Mouse (Mus musculus) stomach, embryonic 15.5 days (tissue): ENCODE measurements around the gene Taf8. TPM values are rescaled to one million over a fixed set of nuclear protein-coding genes. Genes with fewer than 3 reads are reported as not detected.

Experiments used
- ATAC-seq: fragments of 200-750 bp; cut with Nextera tagmentation; 2 replicates; pipeline ENCODE4 v1.8.0; 2017; ENCODE audit warnings: low read depth, moderate number of reproducible peaks, moderate TSS enrichment; ENCODE audit not compliant: insufficient read depth, low FRiP score
- H3K27ac ChIP-seq: fragments of 300-500 bp; sonication (generic); 2 replicates; pipeline ENCODE4 v1.5.1; 2015; ENCODE audit warnings: mild to moderate bottlenecking, inconsistent platforms
- H3K27me3 ChIP-seq: fragments of 300-500 bp; sonication (generic); replicated peaks from 2 replicates; pipeline ENCODE4 v1.6.1; 2015; ENCODE audit warnings: inconsistent platforms
- H3K36me3 ChIP-seq: fragments of 300-500 bp; sonication (generic); 2 replicates; pipeline ENCODE4 v1.6.1; 2015; ENCODE audit warnings: inconsistent platforms
- H3K4me1 ChIP-seq: fragments of 300-500 bp; sonication (generic); 2 replicates; pipeline ENCODE4 v1.6.1; 2015; ENCODE audit warnings: inconsistent platforms
- H3K4me2 ChIP-seq: fragments of 300-500 bp; sonication (generic); 2 replicates; pipeline ENCODE4 v1.6.1; 2015; ENCODE audit warnings: mild to moderate bottlenecking, inconsistent platforms
- H3K4me3 ChIP-seq: fragments of 300-500 bp; sonication (generic); replicated peaks from 2 replicates; pipeline ENCODE4 v1.5.1; 2015; ENCODE audit warnings: inconsistent platforms
- H3K9ac ChIP-seq: fragments of 300-500 bp; sonication (generic); 2 replicates; pipeline ENCODE4 v1.6.1; 2015; ENCODE audit warnings: inconsistent platforms
- H3K9me3 ChIP-seq: fragments of 300-500 bp; sonication (generic); 2 replicates; pipeline ENCODE4 v1.6.1; 2016; ENCODE audit warnings: inconsistent platforms
- WGBS: fragments of 180-500 bp; shearing (Covaris S2); methylation state at CpG from one replicate; pipeline ENCODE4 v1.1.7; 2015; 5-methylcytosine and 5-hydroxymethylcytosine counted together
- polyA plus RNA-seq: library from polyadenylated mRNA; unstranded; fragments of >200 nt; fragmentation: Nextera tagmentation; extraction: Ambion mirVana; gene quantifications from 2 replicates; pipeline ENCODE4 v1.2.1, GENCODE M21; 2015

The Taf8 gene
- polyA plus RNA-seq, 1 experiment from 2014 or later, result 23.3 TPM

GRCm38 (mm10) chr17:47475181-47475580 is 26.9 kb downstream of the Taf8 start:
- H3K27me3 ChIP-seq, result no peaks in the 10 kb centered on the region
- no peak overlapping the region for H3K27ac ChIP-seq
- no peak overlapping the region for H3K9ac ChIP-seq
- peaks cover 20% of the 10 kb centered on the region for H3K4me1 ChIP-seq
- H3K9me3 ChIP-seq, result no peaks in the 10 kb centered on the region
- ATAC-seq, result no peak
- H3K36me3 ChIP-seq, result no peaks in the 10 kb centered on the region
- WGBS, result 82% methylated on average over 4 of the region's 4 CpGs
- H3K4me2 ChIP-seq, result no peak overlapping the region
- H3K4me3 ChIP-seq, result no peak overlapping the region

GRCm38 (mm10) chr17:47474250-47474649 is 27.8 kb downstream of the Taf8 start:
- H3K27ac ChIP-seq, result no peak overlapping the region
- 62% methylated on average over 4 of the region's 4 CpGs for WGBS
- H3K27me3 ChIP-seq, result no peaks in the 10 kb centered on the region
- no peak overlapping the region for H3K4me3 ChIP-seq
- no peak overlapping the region for H3K9ac ChIP-seq
- no peaks in the 10 kb centered on the region for H3K36me3 ChIP-seq
- peaks cover 27% of the 10 kb centered on the region for H3K4me1 ChIP-seq
- H3K9me3 ChIP-seq, result no peaks in the 10 kb centered on the region
- H3K4me2 ChIP-seq, result no peak overlapping the region
- ATAC-seq, result no peak

GRCm38 (mm10) chr17:47473434-47473974 is 28.6 kb downstream of the Taf8 start:
- H3K9me3 ChIP-seq, result no peaks in the 10 kb centered on the region
- WGBS, result 16% methylated on average over 8 of the region's 8 CpGs
- no peaks in the 10 kb centered on the region for H3K27me3 ChIP-seq
- H3K36me3 ChIP-seq, result no peaks in the 10 kb centered on the region
- H3K4me3 ChIP-seq, result no peak overlapping the region
- no peak overlapping the region for H3K9ac ChIP-seq
- H3K4me2 ChIP-seq, result no peak overlapping the region
- peak overlapping the region; percentile 13; the same call in 1 of the 2 replicates for H3K27ac ChIP-seq
- no peak for ATAC-seq
- H3K4me1 ChIP-seq, result peaks cover 27% of the 10 kb centered on the region

- no peak for ATAC-seq
- peaks cover 28% of the 10 kb centered on the region for H3K4me1 ChIP-seq
- H3K27me3 ChIP-seq, result no peaks in the 10 kb centered on the region
- no peak overlapping the region for H3K4me3 ChIP-seq
- H3K9ac ChIP-seq, result no peak overlapping the region
- no peak overlapping the region for H3K4me2 ChIP-seq
- no peaks in the 10 kb centered on the region for H3K9me3 ChIP-seq
- H3K27ac ChIP-seq, result peak overlapping the region; percentile 74
- WGBS, result 27% methylated on average over 15 of the region's 15 CpGs
- no peaks in the 10 kb centered on the region for H3K36me3 ChIP-seq
These were observed 29.4 kb downstream of the Taf8 start for GRCm38 (mm10) chr17:47472435-47473350.

GRCm38 (mm10) chr17:47470686-47471085 is 31.4 kb downstream of the Taf8 start:
- 48% methylated on average over 5 of the region's 5 CpGs for WGBS
- Histone ChIP-seq H3K36me3 (no peaks in the 10 kb centered on the region), H3K27me3 (no peaks in the 10 kb centered on the region; the same call in 1 of the 2 replicates), H3K4me1 (peaks cover 41% of the 10 kb centered on the region), H3K27ac (peak overlapping the region; percentile 59; the same call in 1 of the 2 replicates), H3K4me2 (0 out of 2 replicates have a peak overlapping the region, but pooled peaks have one; percentile 8), H3K4me3 (no peak overlapping the region), H3K9me3 (no peaks in the 10 kb centered on the region), H3K9ac (no peak overlapping the region)
- no peak for ATAC-seq

GRCm38 (mm10) chr17:47470121-47470520 is 32.0 kb downstream of the Taf8 start:
- H3K9ac ChIP-seq, result no peak overlapping the region
- H3K9me3 ChIP-seq, result no peaks in the 10 kb centered on the region
- H3K4me3 ChIP-seq, result no peak overlapping the region
- ATAC-seq, result no peak
- H3K27me3 ChIP-seq, result no peaks in the 10 kb centered on the region; the same call in 1 of the 2 replicates
- no peak overlapping the region for H3K27ac ChIP-seq
- peaks cover 41% of the 10 kb centered on the region for H3K4me1 ChIP-seq
- H3K36me3 ChIP-seq, result no peaks in the 10 kb centered on the region
- 72% methylated on average over 4 of the region's 4 CpGs for WGBS
- H3K4me2 ChIP-seq, result no peak overlapping the region

GRCm38 (mm10) chr17:47469642-47470041 is 32.5 kb downstream of the Taf8 start:
- no peak overlapping the region for H3K27ac ChIP-seq
- no peak for ATAC-seq
- no peaks in the 10 kb centered on the region for H3K9me3 ChIP-seq
- H3K4me2 ChIP-seq, result no peak overlapping the region
- no peaks in the 10 kb centered on the region; the same call in 1 of the 2 replicates for H3K27me3 ChIP-seq
- no peak overlapping the region for H3K4me3 ChIP-seq
- H3K36me3 ChIP-seq, result no peaks in the 10 kb centered on the region
- peaks cover 41% of the 10 kb centered on the region for H3K4me1 ChIP-seq
- WGBS, result 85% methylated on average over 4 of the region's 4 CpGs
- no peak overlapping the region for H3K9ac ChIP-seq

GRCm38 (mm10) chr17:47468466-47468865 is 33.6 kb downstream of the Taf8 start:
- no peak overlapping the region for H3K9ac ChIP-seq
- no peaks in the 10 kb centered on the region for H3K9me3 ChIP-seq
- peaks cover 45% of the 10 kb centered on the region for H3K4me1 ChIP-seq
- no peaks in the 10 kb centered on the region; the same call in 1 of the 2 replicates for H3K27me3 ChIP-seq
- no peaks in the 10 kb centered on the region for H3K36me3 ChIP-seq
- WGBS, result 26% methylated on average over 34 of the region's 34 CpGs
- ATAC-seq, result no peak
- H3K4me2 ChIP-seq, result peak overlapping the region; percentile 31
- peak overlapping the region; percentile 18 for H3K4me3 ChIP-seq
- no peak overlapping the region for H3K27ac ChIP-seq

- no peak for ATAC-seq
- peak overlapping the region; percentile 31 for H3K4me2 ChIP-seq
- peaks cover 45% of the 10 kb centered on the region for H3K4me1 ChIP-seq
- H3K9ac ChIP-seq, result no peak overlapping the region
- H3K4me3 ChIP-seq, result peak overlapping the region; percentile 18
- H3K27ac ChIP-seq, result no peak overlapping the region
- no peaks in the 10 kb centered on the region for H3K36me3 ChIP-seq
- H3K9me3 ChIP-seq, result no peaks in the 10 kb centered on the region
- WGBS, result 23% methylated on average over 14 of the region's 14 CpGs
- H3K27me3 ChIP-seq, result no peaks in the 10 kb centered on the region; the same call in 1 of the 2 replicates
These were observed 34.0 kb downstream of the Taf8 start for GRCm38 (mm10) chr17:47468063-47468462.

GRCm38 (mm10) chr17:47467659-47468058 is 34.4 kb downstream of the Taf8 start:
- Histone ChIP-seq H3K4me3 (no peak overlapping the region), H3K27me3 (no peaks in the 10 kb centered on the region; the same call in 1 of the 2 replicates), H3K36me3 (no peaks in the 10 kb centered on the region), H3K27ac (no peak overlapping the region), H3K9ac (no peak overlapping the region), H3K4me2 (no peak overlapping the region), H3K9me3 (no peaks in the 10 kb centered on the region), H3K4me1 (peaks cover 43% of the 10 kb centered on the region)
- no peak for ATAC-seq
- 72% methylated on average over 11 of the region's 11 CpGs for WGBS

- Histone ChIP-seq H3K9me3 (no peaks in the 10 kb centered on the region), H3K27ac (no peak overlapping the region), H3K36me3 (no peaks in the 10 kb centered on the region), H3K4me3 (no peak overlapping the region), H3K4me2 (no peak overlapping the region), H3K4me1 (peaks cover 53% of the 10 kb centered on the region), H3K9ac (no peak overlapping the region), H3K27me3 (no peaks in the 10 kb centered on the region; the same call in 1 of the 2 replicates)
- ATAC-seq, result no peak
- 34% methylated on average over 9 of the region's 9 CpGs for WGBS
These were observed 35.8 kb downstream of the Taf8 start for GRCm38 (mm10) chr17:47466284-47466683.

- no peak overlapping the region for H3K9ac ChIP-seq
- no peaks in the 10 kb centered on the region for H3K9me3 ChIP-seq
- no peak overlapping the region for H3K4me3 ChIP-seq
- 75% methylated on average over 11 of the region's 11 CpGs for WGBS
- H3K4me1 ChIP-seq, result peaks cover 51% of the 10 kb centered on the region
- no peaks in the 10 kb centered on the region; the same call in 1 of the 2 replicates for H3K27me3 ChIP-seq
- no peak for ATAC-seq
- H3K36me3 ChIP-seq, result no peaks in the 10 kb centered on the region
- H3K4me2 ChIP-seq, result no peak overlapping the region
- no peak overlapping the region for H3K27ac ChIP-seq
These were observed 37.1 kb downstream of the Taf8 start for GRCm38 (mm10) chr17:47465016-47465415.
